Mouse (Mus musculus) heart, adult 2 months (tissue): ENCODE measurements around the gene Alpl. TPM values are rescaled to one million over a fixed set of nuclear protein-coding genes. Genes with fewer than 3 reads are reported as not detected.

Experiments used
- DNase-seq, 2 experiments: peaks; one replicate each; pipeline ENCODE4 v3.0.0; 2021
- H3K27ac ChIP-seq: fragments of 200-600 bp; 2 replicates; pipeline ENCODE4 v1.8.1; 2022
- H3K27me3 ChIP-seq: fragments of 200-500 bp; 2 replicates; pipeline ENCODE4 v1.6.1; 2012; ENCODE audit warnings: mild to moderate bottlenecking, low read length, inconsistent platforms, mixed read lengths; ENCODE audit not compliant: control insufficient read depth, insufficient read depth
- H3K36me3 ChIP-seq: fragments of 200-500 bp; 2 replicates; pipeline ENCODE4 v1.6.1; 2012; ENCODE audit warnings: low read length, inconsistent platforms; ENCODE audit not compliant: control insufficient read depth, insufficient read depth
- H3K4me1 ChIP-seq: fragments of 200-500 bp; 2 replicates; pipeline ENCODE4 v1.6.1; 2011; ENCODE audit warnings: low read length; ENCODE audit not compliant: control insufficient read depth, insufficient read depth
- H3K4me3 ChIP-seq: fragments of 200-600 bp; 2 replicates; pipeline ENCODE4 v1.8.1; 2022
- H3K79me2 ChIP-seq: fragments of 200-500 bp; replicated peaks from 2 replicates; pipeline ENCODE4 v1.6.1; 2012; ENCODE audit warnings: mild to moderate bottlenecking, inconsistent platforms, low read length, moderate library complexity, mixed read lengths; ENCODE audit not compliant: control insufficient read depth, insufficient read depth
- H3K9ac ChIP-seq: fragments of 200-500 bp; 2 replicates; pipeline ENCODE4 v1.6.1; 2012; ENCODE audit warnings: low read depth, mild to moderate bottlenecking, control low read depth, inconsistent platforms, low read length, mixed read lengths
- CTCF ChIP-seq: fragments of 200-600 bp; IDR thresholded peaks from 2 replicates; pipeline ENCODE4 v1.8.1; 2022; ENCODE audit warnings: antibody characterized with exemption, mild to moderate bottlenecking, moderate library complexity
- EP300 ChIP-seq: fragments of 200-500 bp; IDR thresholded peaks from 2 replicates; pipeline ENCODE4 v1.6.1; 2011; ENCODE audit warnings: low read depth, low read length, control low read depth; ENCODE audit not compliant: insufficient read depth
- POLR2A ChIP-seq: fragments of 200-500 bp; IDR thresholded peaks from 2 replicates; pipeline ENCODE4 v1.6.1; 2011; ENCODE audit warnings: mild to moderate bottlenecking, low read depth, low read length, control low read depth; ENCODE audit not compliant: insufficient read depth
- WGBS: fragments of 180-500 bp; shearing (Covaris S2); methylation state at CpG from one replicate; pipeline ENCODE4 v1.1.7; 2018; 5-methylcytosine and 5-hydroxymethylcytosine counted together
- intact Hi-C: fragments of 180-260 bp; cut with DNase I; formaldehyde crosslinking; loops from one replicate; pipeline ENCODE4 v1.15.1; 2025
- polyA plus RNA-seq: library from polyadenylated mRNA; depleted of rRNA; stranded (reverse); fragments of >200 nt; gene quantifications from 2 replicates; pipeline ENCODE4 v1.2.3, GENCODE M21; 2012
- total RNA-seq, 2 experiments: library from RNA; stranded (reverse); gene quantifications; 2 replicates each; pipeline ENCODE4 v1.2.3; 2021

The Alpl gene
- total and polyA plus RNA-seq, 3 experiments = 33.2 to 64.8 (median 55.6) TPM

DNA sequence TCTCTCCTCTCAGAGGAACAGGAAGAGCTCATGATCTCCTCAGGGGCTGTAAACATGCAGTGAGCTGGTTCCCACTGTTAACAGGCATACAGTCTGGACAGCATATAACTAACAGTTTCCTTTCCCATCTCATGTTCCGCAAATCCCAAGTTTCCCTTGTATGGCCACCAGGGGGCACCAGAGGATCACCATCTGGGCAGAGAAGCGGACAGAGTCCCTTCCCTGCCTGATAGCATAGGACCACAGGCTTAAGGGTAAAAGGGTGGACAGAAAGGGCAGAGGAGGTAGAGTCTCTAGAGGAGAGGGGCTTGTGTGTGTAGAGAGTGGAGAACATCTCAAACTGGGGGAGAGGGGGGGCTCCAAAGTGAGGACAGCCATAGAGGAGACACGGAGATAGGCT lies 66.0 kb downstream of the Alpl start:
- no peaks in the 10 kb centered on the region for H3K36me3 ChIP-seq
- 17% methylated on average over 3 of the region's 3 CpGs for WGBS
- intact Hi-C loops = loop anchor here (1.0 to 2.0 kb wide), 3 partner anchors 66 to 223 kb away; partner anchors contain the start of gene Alpl
- H3K4me1 ChIP-seq = no peaks in the 10 kb centered on the region; the same call in 1 of the 2 replicates
- peak; percentile 84 to 89 for DNase-seq
- H3K9ac ChIP-seq = no peak overlapping the region
- no peaks in the 10 kb centered on the region for H3K79me2 ChIP-seq
- H3K27ac ChIP-seq = no peak overlapping the region
- H3K4me3 ChIP-seq = no peak overlapping the region
- peaks cover 2% of the 10 kb centered on the region; the same call in 1 of the 2 replicates for H3K27me3 ChIP-seq
- TF ChIP-seq POLR2A (no peak), EP300 (peak; percentile 98), CTCF (peak; percentile 91)

DNA sequence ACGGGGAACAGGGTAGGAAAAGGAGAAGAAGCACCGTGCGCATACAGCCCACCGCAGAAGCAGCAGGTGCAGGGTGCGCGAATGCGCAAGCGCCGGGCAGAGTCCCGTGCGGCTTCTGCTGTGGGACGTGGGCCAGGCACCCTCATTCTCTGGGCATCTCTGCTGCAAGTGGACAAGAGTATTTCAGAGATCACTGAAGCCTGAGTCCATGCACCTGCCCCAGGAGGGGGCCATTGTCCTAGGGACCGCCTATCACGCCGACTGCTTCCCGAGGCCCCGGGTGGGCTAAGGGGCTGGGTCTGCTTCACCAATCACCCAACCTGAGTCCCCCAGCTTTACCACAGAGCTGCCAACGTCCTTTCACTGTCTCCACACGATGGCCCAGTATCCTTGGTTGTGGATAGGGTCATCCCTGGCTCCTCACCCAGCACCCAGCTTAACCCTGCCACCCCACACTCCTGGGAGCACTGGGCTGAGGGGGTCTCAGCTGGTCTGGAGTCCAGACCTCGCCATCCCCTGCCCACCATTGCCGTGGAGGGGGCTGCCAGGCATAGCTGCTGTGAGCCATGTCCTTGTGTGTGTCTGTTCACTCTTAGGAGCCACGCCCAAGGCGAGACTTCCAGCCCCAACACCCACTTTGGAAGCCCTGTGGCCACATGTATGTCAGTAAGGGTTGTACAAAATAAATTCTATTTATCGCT lies 66.9 kb downstream of the Alpl start:
- DNase-seq = no peak
- Histone ChIP-seq H3K36me3 (no peaks in the 10 kb centered on the region), H3K27ac (no peak overlapping the region), H3K9ac (no peak overlapping the region), H3K27me3 (peaks cover 2% of the 10 kb centered on the region; the same call in 1 of the 2 replicates), H3K79me2 (no peaks in the 10 kb centered on the region), H3K4me1 (no peaks in the 10 kb centered on the region; the same call in 1 of the 2 replicates), H3K4me3 (no peak overlapping the region)
- intact Hi-C loops = no loop called here
- WGBS = 40% methylated on average over 24 of the region's 24 CpGs
- no peak for TF ChIP-seq CTCF
- no peak for TF ChIP-seq POLR2A

DNA sequence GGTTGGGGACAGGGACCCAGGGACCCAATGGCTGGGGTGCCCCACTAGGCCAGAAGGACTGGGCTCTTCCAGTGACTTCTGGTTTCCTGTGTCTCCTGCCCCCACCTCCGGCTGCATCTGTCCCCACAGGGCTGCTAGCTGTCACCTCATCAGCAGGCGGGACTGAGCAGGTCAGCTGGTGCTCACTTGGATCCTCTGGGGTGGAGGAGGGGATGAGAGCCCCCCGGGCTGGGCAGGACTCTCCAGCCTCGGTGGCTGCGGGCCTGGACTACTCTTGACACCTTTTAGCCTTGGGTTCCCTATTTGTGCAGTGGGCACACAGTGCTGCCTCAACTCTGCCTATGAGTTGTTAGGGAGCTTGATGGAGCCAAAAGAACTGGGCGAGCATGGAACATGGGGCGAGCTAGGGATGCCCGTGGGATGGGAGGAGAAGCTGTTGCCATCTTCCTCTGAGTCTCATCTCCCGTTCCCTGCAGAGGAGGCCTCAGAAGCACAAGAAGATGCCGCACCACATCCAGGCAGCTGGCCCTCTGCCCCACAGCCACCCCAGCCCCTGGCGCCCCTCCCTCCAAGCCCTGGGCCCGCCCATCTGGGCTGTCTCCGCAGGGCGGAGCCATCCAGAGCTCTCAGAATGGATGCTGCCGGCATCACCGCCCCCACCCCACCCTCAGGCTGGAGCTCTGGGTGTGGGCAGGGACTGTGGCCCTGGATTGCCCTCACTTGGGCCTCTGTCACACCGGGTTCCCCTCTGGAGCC lies 67.6 kb downstream of the Alpl start:
- intact Hi-C loops = no loop called here
- 26% methylated on average over 17 of the region's 17 CpGs for WGBS
- Histone ChIP-seq H3K9ac (no peak overlapping the region), H3K36me3 (no peaks in the 10 kb centered on the region), H3K4me3 (no peak overlapping the region), H3K4me1 (no peaks in the 10 kb centered on the region; the same call in 1 of the 2 replicates), H3K27ac (no peak overlapping the region), H3K27me3 (peaks cover 2% of the 10 kb centered on the region; the same call in 1 of the 2 replicates), H3K79me2 (no peaks in the 10 kb centered on the region)
- no peak for TF ChIP-seq CTCF
- TF ChIP-seq POLR2A = no peak
- no peak for TF ChIP-seq EP300
- no peak for DNase-seq

DNA sequence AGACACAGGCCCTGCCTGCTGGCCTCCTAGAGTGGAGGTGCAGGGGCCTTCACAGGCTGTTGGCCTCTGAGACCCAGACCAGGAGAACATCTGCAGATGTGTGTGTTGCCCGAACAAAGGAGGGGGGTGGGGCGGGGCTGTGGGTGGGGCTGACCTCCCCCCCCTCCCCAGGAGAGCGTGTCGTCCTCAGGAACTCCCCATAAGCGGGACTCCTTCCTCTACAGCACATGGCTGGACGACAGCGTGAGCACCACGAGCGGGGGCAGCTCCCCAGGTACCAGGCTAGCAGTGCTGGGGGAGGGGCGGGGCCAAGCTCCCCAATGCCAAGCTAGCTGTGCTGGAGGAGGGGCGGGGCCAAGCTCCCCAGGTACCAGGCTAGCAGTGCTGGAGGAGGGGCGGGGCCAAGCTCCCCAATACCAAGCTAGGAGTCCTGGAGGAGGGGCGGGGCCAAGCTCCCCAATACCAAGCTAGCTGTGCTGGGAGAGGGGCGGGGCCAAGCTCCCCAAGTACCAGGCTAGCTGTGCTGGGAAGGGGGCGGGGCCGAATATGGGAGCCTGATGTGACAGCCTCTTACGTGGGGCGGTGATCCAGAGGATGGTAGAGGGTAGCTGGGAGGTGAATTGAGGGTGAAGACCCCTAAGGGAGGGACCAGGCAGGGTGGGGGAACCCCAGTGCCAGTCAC lies 68.5 kb downstream of the Alpl start:
- Histone ChIP-seq H3K4me3 (no peak overlapping the region), H3K9ac (no peak overlapping the region), H3K27me3 (peaks cover 2% of the 10 kb centered on the region; the same call in 1 of the 2 replicates), H3K36me3 (no peaks in the 10 kb centered on the region), H3K79me2 (no peaks in the 10 kb centered on the region), H3K27ac (no peak overlapping the region), H3K4me1 (no peaks in the 10 kb centered on the region; the same call in 1 of the 2 replicates)
- TF ChIP-seq CTCF (no peak), EP300 (no peak), POLR2A (no peak)
- DNase-seq = no peak
- intact Hi-C loops = no loop called here
- 29% methylated on average over 18 of the region's 18 CpGs for WGBS

DNA sequence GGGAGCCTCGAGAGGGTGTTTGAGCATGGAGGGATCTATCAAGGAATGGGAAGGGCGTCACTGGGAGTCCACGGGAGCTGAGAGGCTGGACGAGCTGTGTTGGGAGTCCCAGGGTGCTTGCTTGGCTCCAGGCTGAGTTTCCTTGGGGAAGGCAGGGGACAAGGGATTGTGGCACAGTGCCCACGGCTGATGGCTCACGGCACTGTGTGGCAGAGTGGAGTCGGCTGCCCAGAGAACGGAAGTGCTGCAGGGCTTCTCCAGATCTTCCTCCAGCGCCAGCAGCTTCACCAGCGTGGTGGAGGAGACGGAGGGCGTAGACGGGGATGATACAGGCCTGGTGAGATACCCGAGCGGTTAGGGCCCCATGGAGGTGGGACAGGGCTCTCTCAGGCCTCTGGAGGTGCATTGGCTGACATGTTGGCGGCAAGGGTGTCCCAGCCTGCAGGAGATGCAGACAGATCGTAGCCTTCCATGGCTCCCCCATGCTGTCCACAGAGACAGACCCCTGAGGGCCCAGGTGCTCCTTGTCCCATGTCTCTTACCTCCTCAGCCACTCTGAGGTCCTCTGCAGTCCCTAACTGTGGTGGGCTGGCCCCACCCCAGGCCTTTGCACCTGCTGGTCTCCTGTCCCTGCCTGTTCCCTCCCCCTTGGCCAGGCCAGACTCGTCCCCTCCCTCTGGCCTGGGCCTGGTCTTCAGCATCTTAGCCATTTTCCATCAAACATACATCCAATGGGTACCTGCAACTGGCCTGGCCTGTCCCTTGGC lies 69.3 kb downstream of the Alpl start:
- no peak overlapping the region for H3K9ac ChIP-seq
- H3K4me1 ChIP-seq = no peaks in the 10 kb centered on the region; the same call in 1 of the 2 replicates
- H3K79me2 ChIP-seq = no peaks in the 10 kb centered on the region
- 77% methylated on average over 18 of the region's 18 CpGs for WGBS
- H3K27ac ChIP-seq = no peak overlapping the region
- no peak for DNase-seq
- no peak for TF ChIP-seq EP300
- TF ChIP-seq CTCF = no peak
- no peak for TF ChIP-seq POLR2A
- H3K27me3 ChIP-seq = peaks cover 2% of the 10 kb centered on the region; the same call in 1 of the 2 replicates
- H3K4me3 ChIP-seq = no peak overlapping the region
- H3K36me3 ChIP-seq = no peaks in the 10 kb centered on the region
- intact Hi-C loops = no loop called here
